Mouse (Mus musculus) heart, adult 2 months (tissue): ENCODE results near the gene Sox13.

Experiments used
- CTCF ChIP-seq: fragments of 200-600 bp; IDR thresholded peaks from 2 replicates; pipeline ENCODE4 v1.8.1; 2022; ENCODE audit warnings: antibody characterized with exemption, mild to moderate bottlenecking, moderate library complexity
- POLR2A ChIP-seq: fragments of 200-500 bp; IDR thresholded peaks from 2 replicates; pipeline ENCODE4 v1.6.1; 2011; ENCODE audit warnings: mild to moderate bottlenecking, low read depth, low read length, control low read depth; ENCODE audit not compliant: insufficient read depth

DNA sequence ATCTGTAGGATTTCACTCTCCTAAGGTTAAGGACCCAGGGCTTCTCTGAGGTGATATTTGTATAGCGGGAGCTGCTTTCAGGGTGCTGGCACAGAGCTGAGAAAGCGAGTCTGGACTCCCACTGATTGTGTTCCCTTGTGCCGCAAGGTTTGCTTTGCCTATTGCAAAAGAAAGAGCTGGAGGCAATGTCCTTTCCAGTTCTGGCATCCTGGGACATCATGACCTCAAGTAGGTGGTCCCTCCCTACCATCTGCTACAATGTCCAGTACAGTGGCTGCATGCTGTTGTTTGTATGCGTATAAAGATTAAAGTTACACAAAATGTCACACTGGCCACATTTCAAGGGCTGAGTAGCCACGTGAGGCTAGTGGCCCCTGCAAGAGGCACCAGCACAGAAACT, 62.1 kb downstream of the Sox13 start:
- TF ChIP-seq POLR2A (no peak), CTCF (no peak)
